Mouse (Mus musculus) heart, adult 2 months (tissue): Measurements from ENCODE around the gene Eno1. TPM values are rescaled to one million over a fixed set of nuclear protein-coding genes. Genes with fewer than 3 reads are reported as not detected.
A peak's percentile ranks its signal among the peaks of the same experiment; 100 is the strongest.
"Not testable (repeated sequence)": the region's sequence is repeated elsewhere in the genome, so short reads cannot be mapped to it uniquely, and the experiment has no call there.

Experiments
- DNase-seq, 2 experiments: peaks; one replicate each; pipeline ENCODE4 v3.0.0; 2021
- H3K27ac ChIP-seq: fragments of 200-600 bp; 2 replicates; pipeline ENCODE4 v1.8.1; 2022
- H3K27me3 ChIP-seq: fragments of 200-500 bp; 2 replicates; pipeline ENCODE4 v1.6.1; 2012; ENCODE audit warnings: mild to moderate bottlenecking, low read length, inconsistent platforms, mixed read lengths; ENCODE audit not compliant: control insufficient read depth, insufficient read depth
- H3K36me3 ChIP-seq: fragments of 200-500 bp; 2 replicates; pipeline ENCODE4 v1.6.1; 2012; ENCODE audit warnings: low read length, inconsistent platforms; ENCODE audit not compliant: control insufficient read depth, insufficient read depth
- H3K4me1 ChIP-seq: fragments of 200-500 bp; 2 replicates; pipeline ENCODE4 v1.6.1; 2011; ENCODE audit warnings: low read length; ENCODE audit not compliant: control insufficient read depth, insufficient read depth
- H3K4me3 ChIP-seq: fragments of 200-600 bp; 2 replicates; pipeline ENCODE4 v1.8.1; 2022
- H3K79me2 ChIP-seq: fragments of 200-500 bp; replicated peaks from 2 replicates; pipeline ENCODE4 v1.6.1; 2012; ENCODE audit warnings: mild to moderate bottlenecking, inconsistent platforms, low read length, moderate library complexity, mixed read lengths; ENCODE audit not compliant: control insufficient read depth, insufficient read depth
- H3K9ac ChIP-seq: fragments of 200-500 bp; 2 replicates; pipeline ENCODE4 v1.6.1; 2012; ENCODE audit warnings: low read depth, mild to moderate bottlenecking, control low read depth, inconsistent platforms, low read length, mixed read lengths
- CTCF ChIP-seq: fragments of 200-600 bp; IDR thresholded peaks from 2 replicates; pipeline ENCODE4 v1.8.1; 2022; ENCODE audit warnings: antibody characterized with exemption, mild to moderate bottlenecking, moderate library complexity
- EP300 ChIP-seq: fragments of 200-500 bp; IDR thresholded peaks from 2 replicates; pipeline ENCODE4 v1.6.1; 2011; ENCODE audit warnings: low read depth, low read length, control low read depth; ENCODE audit not compliant: insufficient read depth
- POLR2A ChIP-seq: fragments of 200-500 bp; IDR thresholded peaks from 2 replicates; pipeline ENCODE4 v1.6.1; 2011; ENCODE audit warnings: mild to moderate bottlenecking, low read depth, low read length, control low read depth; ENCODE audit not compliant: insufficient read depth
- WGBS: fragments of 180-500 bp; shearing (Covaris S2); methylation state at CpG from one replicate; pipeline ENCODE4 v1.1.7; 2018; 5-methylcytosine and 5-hydroxymethylcytosine counted together
- intact Hi-C: fragments of 180-260 bp; cut with DNase I; formaldehyde crosslinking; loops from one replicate; pipeline ENCODE4 v1.15.1; 2025
- polyA plus RNA-seq: library from polyadenylated mRNA; depleted of rRNA; stranded (reverse); fragments of >200 nt; gene quantifications from 2 replicates; pipeline ENCODE4 v1.2.3, GENCODE M21; 2012
- total RNA-seq, 2 experiments: library from RNA; stranded (reverse); gene quantifications; 2 replicates each; pipeline ENCODE4 v1.2.3; 2021

Gene Eno1
- total and polyA plus RNA-seq, 3 experiments: 111 to 179 (median 113) TPM

DNA sequence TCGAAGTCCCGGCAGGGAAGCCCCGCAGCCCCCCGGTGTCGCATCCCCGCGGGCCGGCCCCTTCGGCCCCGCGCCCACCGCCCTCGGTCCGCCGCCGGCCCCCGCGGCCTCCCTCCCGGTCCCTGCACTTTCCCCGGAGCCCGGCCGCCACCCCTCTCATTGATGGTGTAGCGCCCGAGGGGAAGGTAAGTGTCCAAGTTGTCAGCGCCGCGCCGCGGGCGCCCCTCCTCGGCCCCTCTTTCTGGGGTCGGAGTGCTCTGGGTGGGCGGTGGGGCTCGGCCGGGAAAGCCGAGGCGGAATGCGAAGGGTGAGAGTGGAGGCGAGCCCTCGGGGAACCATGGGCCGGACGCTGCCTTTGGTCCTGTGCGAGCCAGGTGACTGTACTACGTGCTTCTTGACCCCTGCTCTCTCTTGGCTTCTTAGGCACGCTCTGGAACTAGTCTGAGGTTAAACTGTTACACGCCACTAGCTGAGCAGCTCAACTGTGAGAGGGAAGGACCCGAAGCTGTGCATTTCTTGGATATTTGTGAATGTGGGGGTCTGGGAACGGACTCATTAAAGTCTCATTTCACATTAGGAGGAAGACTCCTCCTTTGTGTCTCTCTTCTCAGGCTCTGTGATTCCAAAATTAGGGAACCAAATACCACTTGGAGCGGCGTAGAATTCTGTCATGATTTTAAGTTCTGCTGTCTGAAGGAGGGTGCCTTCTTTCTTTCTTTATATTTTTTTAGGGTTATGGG, 45.5 kb downstream of the Eno1 start:
- WGBS: 1% methylated on average over 50 of the region's 50 CpGs
- no peak for TF ChIP-seq POLR2A
- TF ChIP-seq CTCF: no peak
- intact Hi-C loops: no loop called here

GRCm38 (mm10) chr4:150282631-150283334, 46.3 kb downstream of the Eno1 start:
- H3K27ac ChIP-seq: peak overlapping the region; percentile 91
- H3K9ac ChIP-seq: no peak overlapping the region; the same call in 1 of the 2 replicates
- 13% methylated on average over 5 of the region's 5 CpGs for WGBS
- TF ChIP-seq CTCF (no peak), EP300 (no peak), POLR2A (no peak)
- intact Hi-C loops: no loop called here
- H3K36me3 ChIP-seq: peaks cover 2% of the 10 kb centered on the region; the same call in 1 of the 2 replicates
- H3K4me3 ChIP-seq: peak overlapping the region; percentile 94
- DNase-seq: no peak
- no peaks in the 10 kb centered on the region for H3K27me3 ChIP-seq
- peaks cover 2% of the 10 kb centered on the region; the same call in 1 of the 2 replicates for H3K79me2 ChIP-seq
- peaks cover 3% of the 10 kb centered on the region for H3K4me1 ChIP-seq

More for the DNA sequence above, 45.5 kb downstream of the Eno1 start:
- H3K36me3 ChIP-seq: peaks cover 2% of the 10 kb centered on the region; the same call in 1 of the 2 replicates
- H3K9ac ChIP-seq: peak overlapping the region; percentile 96
- peaks cover 1% of the 10 kb centered on the region; the same call in 1 of the 2 replicates for H3K79me2 ChIP-seq
- peak overlapping the region; percentile 91 for H3K27ac ChIP-seq
- peaks cover 3% of the 10 kb centered on the region for H3K4me1 ChIP-seq
- H3K4me3 ChIP-seq: peak overlapping the region; percentile 94
- peak; percentile 59 to 73 for DNase-seq
- no peaks in the 10 kb centered on the region for H3K27me3 ChIP-seq

GRCm38 (mm10) chr4:150283335-150283638, 46.8 kb downstream of the Eno1 start:
- Histone ChIP-seq H3K36me3 (peaks cover 2% of the 10 kb centered on the region; the same call in 1 of the 2 replicates), H3K27ac (no peak overlapping the region), H3K4me1 (peaks cover 3% of the 10 kb centered on the region), H3K27me3 (no peaks in the 10 kb centered on the region), H3K9ac (no peak overlapping the region), H3K79me2 (peaks cover 2% of the 10 kb centered on the region; the same call in 1 of the 2 replicates), H3K4me3 (no peak overlapping the region)
- no peak for TF ChIP-seq POLR2A
- no peak for TF ChIP-seq EP300
- no peak for TF ChIP-seq CTCF
- no peak for DNase-seq
- WGBS: 39% methylated on average over 2 of the region's 2 CpGs
- intact Hi-C loops: no loop called here

DNA sequence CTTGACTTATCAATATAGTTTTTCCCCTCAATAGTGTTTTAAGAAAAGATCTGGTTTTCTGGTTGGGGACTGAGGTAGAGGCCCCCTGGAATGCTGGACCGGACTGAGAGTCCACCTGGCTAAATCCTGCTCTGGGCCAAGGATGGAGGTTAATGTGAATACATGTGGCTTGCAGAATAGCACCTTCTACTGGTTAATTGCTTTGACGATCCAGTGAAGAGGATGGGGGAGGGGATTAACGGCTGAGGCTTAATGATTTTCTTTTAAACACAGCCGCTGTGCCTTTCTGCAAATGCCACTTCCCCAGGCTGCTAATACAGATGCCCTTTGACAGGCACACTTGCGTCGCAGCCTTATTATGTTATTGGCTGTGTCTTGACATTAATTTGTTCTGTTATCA, 47.5 kb downstream of the Eno1 start:
- DNase-seq: no peak
- H3K9ac ChIP-seq: no peak overlapping the region
- 29% methylated on average over 6 of the region's 6 CpGs for WGBS
- no peaks in the 10 kb centered on the region for H3K27me3 ChIP-seq
- intact Hi-C loops: no loop called here
- peaks cover 2% of the 10 kb centered on the region; the same call in 1 of the 2 replicates for H3K79me2 ChIP-seq
- peaks cover 3% of the 10 kb centered on the region for H3K4me1 ChIP-seq
- TF ChIP-seq POLR2A (no peak), CTCF (peak; percentile 52)
- peaks cover 2% of the 10 kb centered on the region; the same call in 1 of the 2 replicates for H3K36me3 ChIP-seq
- H3K4me3 ChIP-seq: no peak overlapping the region
- no peak overlapping the region for H3K27ac ChIP-seq

DNA sequence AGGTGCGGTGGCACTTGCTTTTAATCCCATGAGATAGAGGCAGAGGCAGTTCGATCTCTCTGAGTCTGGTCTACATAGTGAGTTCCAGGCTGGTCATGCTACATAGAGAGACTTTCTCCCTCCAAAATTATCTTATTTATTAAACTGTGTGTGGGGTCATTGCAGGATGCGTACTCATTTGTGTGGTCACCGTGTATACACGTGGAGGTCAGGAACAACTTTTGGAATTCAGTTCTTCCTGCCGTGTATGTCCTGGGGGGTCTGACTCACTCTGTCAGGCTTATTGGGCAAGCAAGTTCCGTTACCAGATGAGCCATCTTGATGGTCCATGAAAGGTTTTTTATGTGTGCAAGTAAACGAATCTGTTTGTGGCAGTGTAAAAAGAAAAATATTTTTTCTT, 50.5 kb downstream of the Eno1 start:
- peaks cover 5% of the 10 kb centered on the region for H3K4me1 ChIP-seq
- H3K27me3 ChIP-seq: no peaks in the 10 kb centered on the region
- 70% methylated on average over 8 of the region's 8 CpGs for WGBS
- DNase-seq: no peak
- no peak for TF ChIP-seq EP300
- no peak for TF ChIP-seq POLR2A
- no peak for TF ChIP-seq CTCF
- peaks cover 7% of the 10 kb centered on the region for H3K79me2 ChIP-seq
- peaks cover 7% of the 10 kb centered on the region for H3K36me3 ChIP-seq
- no peak overlapping the region for H3K4me3 ChIP-seq
- H3K9ac ChIP-seq: no peak overlapping the region
- no peak overlapping the region for H3K27ac ChIP-seq
- intact Hi-C loops: no loop called here

DNA sequence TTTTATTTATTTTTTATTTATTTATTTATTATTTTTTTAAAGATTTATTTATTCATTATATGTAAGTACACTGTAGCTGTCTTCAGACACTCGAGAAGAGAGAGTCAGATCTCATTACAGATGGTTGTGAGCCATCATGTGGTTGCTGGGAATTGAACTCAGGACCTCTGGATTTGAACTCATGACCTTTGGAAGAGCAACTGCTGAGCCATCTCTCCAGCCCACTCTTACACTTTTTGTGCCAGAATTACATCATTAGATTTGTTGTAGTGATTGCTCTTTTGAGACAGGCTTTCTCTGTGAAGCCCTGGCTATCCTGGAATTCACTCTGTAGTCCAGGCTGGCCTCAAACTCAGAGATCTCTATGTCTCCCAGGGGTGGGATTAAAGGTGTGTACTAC, 50.9 kb downstream of the Eno1 start:
- H3K4me1 ChIP-seq, intact Hi-C loops, DNase-seq: not testable (repeated sequence)

More for the DNA sequence above, 50.9 kb downstream of the Eno1 start:
- not testable (repeated sequence) for H3K36me3 ChIP-seq, H3K27me3 ChIP-seq, H3K9ac ChIP-seq, H3K4me3 ChIP-seq, H3K79me2 ChIP-seq, H3K27ac ChIP-seq
- WGBS: 67% methylated on average over 1 of the region's 1 CpGs
